Mouse (Mus musculus) MEL (cell line): ENCODE data around the gene Gimap3. TPM values are rescaled to one million over a fixed set of nuclear protein-coding genes. Genes with fewer than 3 reads are reported as not detected.

Experiments
- DNase-seq: peaks from one replicate; pipeline ENCODE4 v3.0.0; 2011; ENCODE audit warnings: low read depth, low spot score
- H3K27ac ChIP-seq: 2 replicates; pipeline ENCODE4 v1.5.1; 2012; ENCODE audit warnings: low read depth, mild to moderate bottlenecking, control low read depth, low read length, moderate library complexity; ENCODE audit not compliant: control insufficient read depth
- H3K27me3 ChIP-seq, 2 experiments: fragments of 150-350 bp in 1 of 2; sonication (generic) in 1 of 2; 2 replicates each; pipeline ENCODE4 v1.6.1; 2012; ENCODE audit warnings: low read length in 2 of 2, mild to moderate bottlenecking in 2 of 2, improper control_type of control experiment in 1 of 2, moderate library complexity in 1 of 2; ENCODE audit not compliant: insufficient read depth in 2 of 2, control insufficient read depth in 1 of 2
- H3K36me3 ChIP-seq, 2 experiments: 2 replicates each; pipeline ENCODE4 v1.6.1; 2012 to 2014; ENCODE audit warnings: low read length in 2 of 2, improper control_type of control experiment in 1 of 2, inconsistent platforms in 1 of 2, mild to moderate bottlenecking in 1 of 2; ENCODE audit not compliant: insufficient read depth in 2 of 2, control insufficient read depth in 1 of 2
- H3K4me1 ChIP-seq, 2 experiments: fragments of 150-350 bp in 1 of 2; sonication (generic) in 1 of 2; 2 replicates each; pipeline ENCODE4 v1.6.1; 2012; ENCODE audit warnings: low read length in 2 of 2, improper control_type of control experiment in 1 of 2, mild to moderate bottlenecking in 1 of 2; ENCODE audit not compliant: insufficient read depth in 2 of 2, control insufficient read depth in 1 of 2
- H3K4me3 ChIP-seq, 2 experiments: fragments of 150-350 bp in 1 of 2; sonication (generic) in 1 of 2; 2 replicates each; pipeline ENCODE4 v1.5.1; 2012; ENCODE audit warnings: low read depth in 2 of 2, low read length in 2 of 2, mild to moderate bottlenecking in 2 of 2, moderate library complexity in 2 of 2, control low read depth in 1 of 2, improper control_type of control experiment in 1 of 2; ENCODE audit not compliant: control insufficient read depth in 1 of 2, insufficient read depth in 1 of 2
- H3K79me2 ChIP-seq: 2 replicates; pipeline ENCODE4 v1.6.1; 2012; ENCODE audit warnings: mild to moderate bottlenecking, low read length, moderate library complexity; ENCODE audit not compliant: control insufficient read depth, poor library complexity, insufficient read depth
- H3K9ac ChIP-seq: 2 replicates; pipeline ENCODE4 v1.6.1; 2012; ENCODE audit warnings: low read depth, mild to moderate bottlenecking, control low read depth, low read length, moderate library complexity; ENCODE audit not compliant: control insufficient read depth, poor library complexity, severe bottlenecking
- H3K9me3 ChIP-seq: fragments of 150-350 bp; sonication (generic); replicated peaks from 2 replicates; pipeline ENCODE4 v1.6.1; 2012; ENCODE audit warnings: mild to moderate bottlenecking, low read length, improper control_type of control experiment, moderate library complexity; ENCODE audit not compliant: insufficient read depth
- CHD1 ChIP-seq: IDR thresholded peaks from 2 replicates; pipeline ENCODE4 v1.6.1; 2012; ENCODE audit warnings: low read depth, mild to moderate bottlenecking, inconsistent platforms, low read length, improper control_type of control experiment
- CTCF ChIP-seq, 3 experiments: IDR thresholded peaks in 2 of 3; conservative IDR thresholded peaks in 1 of 3; 2 replicates each; pipeline ENCODE4 v1.5.1; 2011 to 2012; ENCODE audit warnings: low read length in 3 of 3, low read depth in 2 of 3, mild to moderate bottlenecking in 2 of 3, improper control_type of control experiment in 1 of 3, inconsistent platforms in 1 of 3, mixed read lengths in 1 of 3, moderate library complexity in 1 of 3; ENCODE audit not compliant: control insufficient read depth in 1 of 3, insufficient read depth in 1 of 3, poor library complexity in 1 of 3, severe bottlenecking in 1 of 3
- E2F4 ChIP-seq: IDR thresholded peaks from 2 replicates; pipeline ENCODE4 v1.6.1; 2011; ENCODE audit warnings: low read depth, low read length, improper control_type of control experiment, borderline replicate concordance
- HCFC1 ChIP-seq: IDR thresholded peaks from 2 replicates; pipeline ENCODE4 v1.6.1; 2012; ENCODE audit warnings: low read depth, mild to moderate bottlenecking, inconsistent platforms, low read length, improper control_type of control experiment, moderate library complexity
- MAZ ChIP-seq: IDR thresholded peaks from 2 replicates; pipeline ENCODE4 v1.6.1; 2012; ENCODE audit warnings: low read depth, mild to moderate bottlenecking, inconsistent platforms, low read length, improper control_type of control experiment
- MEF2A ChIP-seq: IDR thresholded peaks from 2 replicates; pipeline ENCODE4 v1.6.1; 2014; ENCODE audit warnings: low read depth, mild to moderate bottlenecking, inconsistent platforms, low read length, improper control_type of control experiment; ENCODE audit not compliant: poor library complexity, insufficient replicate concordance, severe bottlenecking; ENCODE audit errors: extremely low read depth
- MXI1 ChIP-seq: IDR thresholded peaks from 2 replicates; pipeline ENCODE4 v1.6.1; 2011; ENCODE audit warnings: mild to moderate bottlenecking, low read depth, low read length, improper control_type of control experiment
- MYB ChIP-seq: IDR thresholded peaks from 2 replicates; pipeline ENCODE4 v1.6.1; 2011; ENCODE audit warnings: mild to moderate bottlenecking, low read depth, low read length, improper control_type of control experiment
- NELFE ChIP-seq: IDR thresholded peaks from 2 replicates; pipeline ENCODE4 v1.6.1; 2011; ENCODE audit warnings: low read depth, low read length, improper control_type of control experiment
- NRF1 ChIP-seq: IDR thresholded peaks from 2 replicates; pipeline ENCODE4 v1.6.1; 2014; ENCODE audit warnings: low read depth, mild to moderate bottlenecking, inconsistent platforms, low read length, improper control_type of control experiment, moderate library complexity; ENCODE audit not compliant: poor library complexity, insufficient read depth, severe bottlenecking
- POLR2AphosphoS5 ChIP-seq: IDR thresholded peaks from 2 replicates; pipeline ENCODE4 v1.6.1; 2012; ENCODE audit warnings: low read depth, borderline replicate concordance, mild to moderate bottlenecking, inconsistent platforms, low read length, moderate library complexity, mixed read lengths
- RAD21 ChIP-seq: IDR thresholded peaks from 2 replicates; pipeline ENCODE4 v1.6.1; 2011; ENCODE audit warnings: mild to moderate bottlenecking, low read depth, low read length, improper control_type of control experiment
- RCOR1 ChIP-seq: IDR thresholded peaks from 2 replicates; pipeline ENCODE4 v1.6.1; 2012; ENCODE audit warnings: low read depth, mild to moderate bottlenecking, inconsistent platforms, low read length, improper control_type of control experiment
- USF1 ChIP-seq: IDR thresholded peaks from 2 replicates; pipeline ENCODE4 v1.6.1; 2014; ENCODE audit warnings: low read depth, mild to moderate bottlenecking, inconsistent platforms, low read length, improper control_type of control experiment, moderate library complexity
- USF2 ChIP-seq, 2 experiments: IDR thresholded peaks; 2 replicates each; pipeline ENCODE4 v1.6.1; 2011 to 2012; ENCODE audit warnings: improper control_type of control experiment in 2 of 2, low read length in 2 of 2, borderline replicate concordance in 1 of 2, inconsistent platforms in 1 of 2, low read depth in 1 of 2, mild to moderate bottlenecking in 1 of 2; ENCODE audit not compliant: insufficient read depth in 1 of 2
- ZC3H11A ChIP-seq: IDR thresholded peaks from 2 replicates; pipeline ENCODE4 v1.6.1; 2012; ENCODE audit warnings: low read depth, mild to moderate bottlenecking, inconsistent platforms, low read length, improper control_type of control experiment
- ZKSCAN1 ChIP-seq: IDR thresholded peaks from 2 replicates; pipeline ENCODE4 v1.6.1; 2012; ENCODE audit warnings: low read depth, mild to moderate bottlenecking, inconsistent platforms, low read length, improper control_type of control experiment, moderate library complexity
- ZNF384 ChIP-seq: IDR thresholded peaks from 2 replicates; pipeline ENCODE4 v1.6.1; 2012; ENCODE audit warnings: low read depth, mild to moderate bottlenecking, inconsistent platforms, low read length, improper control_type of control experiment
- polyA plus RNA-seq, 2 experiments: library from polyadenylated mRNA; stranded (reverse) in 1 of 2; unstranded in 1 of 2; fragments of >175 nt in 1 of 2; fragments of >200 nt in 1 of 2; gene quantifications; 2 replicates each; pipeline versions ENCODE4 v1.2.1 to v1.2.4; 2012; ENCODE audit warnings: low replicate concordance in 2 of 2, low read depth in 1 of 2; ENCODE audit not compliant: insufficient read length in 2 of 2, insufficient read depth in 1 of 2, missing spikeins in 1 of 2
- total RNA-seq: library from RNA; depleted of rRNA; stranded (reverse); fragments of 300-350 nt; gene quantifications from 2 replicates; pipeline ENCODE4 v1.2.3, GENCODE M21; 2012

The Gimap3 gene
- total and polyA plus RNA-seq, 3 experiments: not detected

GRCm38 (mm10) chr6:48745490-48745889 lies 25.2 kb downstream of the Gimap3 start (continued):
- no peak for TF ChIP-seq HCFC1

GRCm38 (mm10) chr6:48742422-48743351 lies 28.0 kb downstream of the Gimap3 start:
- H3K27ac ChIP-seq: no peak overlapping the region
- TF ChIP-seq ZNF384: no peak
- no peak for TF ChIP-seq ZKSCAN1
- TF ChIP-seq NRF1: no peak
- no peak for TF ChIP-seq USF1
- no peak for TF ChIP-seq USF2 (IDR thresholded peaks at IDR 0.05; ENCODE audit: borderline replicate concordance in 1 of 2, insufficient read depth in 1 of 2, low read depth in 1 of 2, low read length in 2 of 2)
- TF ChIP-seq ZC3H11A: no peak
- no peak for TF ChIP-seq CHD1
- TF ChIP-seq CTCF (IDR thresholded peaks at IDR 0.05 in 2 of 3, conservative IDR thresholded peaks at IDR 0.05 in 1 of 3; ENCODE audit: control insufficient read depth in 1 of 3, insufficient read depth in 1 of 3, low read depth in 2 of 3, low read length in 3 of 3, poor library complexity in 1 of 3, severe bottlenecking in 1 of 3): no peak
- no peak for TF ChIP-seq MEF2A
- TF ChIP-seq MAZ: no peak
- no peak for TF ChIP-seq NELFE
- no peak for TF ChIP-seq MXI1
- no peak for TF ChIP-seq RCOR1
- TF ChIP-seq POLR2AphosphoS5: no peak
- no peak for TF ChIP-seq MYB
- TF ChIP-seq, all 39 proteins: peak for 0
- Histone ChIP-seq H3K4me3 (no peak overlapping the region), H3K4me1 (no peaks in the 10 kb centered on the region), H3K9ac (no peak overlapping the region), H3K9me3 (no peaks in the 10 kb centered on the region), H3K27me3 (no peaks in the 10 kb centered on the region), H3K79me2 (no peaks in the 10 kb centered on the region), H3K36me3 (no peaks in the 10 kb centered on the region)
- no peak for DNase-seq

GRCm38 (mm10) chr6:48741711-48742206 lies 28.9 kb downstream of the Gimap3 start:
- Histone ChIP-seq H3K79me2 (no peaks in the 10 kb centered on the region), H3K4me1 (no peaks in the 10 kb centered on the region), H3K9ac (no peak overlapping the region), H3K27ac (no peak overlapping the region), H3K36me3 (no peaks in the 10 kb centered on the region), H3K9me3 (no peaks in the 10 kb centered on the region), H3K27me3 (no peaks in the 10 kb centered on the region), H3K4me3 (no peak overlapping the region)
- no peak for DNase-seq
- TF ChIP-seq CHD1 (no peak), E2F4 (no peak), MEF2A (no peak), MXI1 (no peak), RAD21 (no peak), POLR2AphosphoS5 (no peak)
